In genomic region chr13:112277544-112277943, GRCm38 (mm10) we compare ENCODE assay signal across 18 mouse cellular contexts. TPM values are rescaled to one million over a fixed set of nuclear protein-coding genes. Genes with fewer than 3 reads are reported as not detected.
"Had no signal": no experiment of that assay in that cellular context is flagged by ENCODE, and none has a peak within 500 bp of the region (broad histone marks: within the 10 kb centered on the region; RNA-seq: fewer than 3 reads in every experiment).

No protein-coding gene starts in this region.

- DNase-seq: kidney, adult 11 months; kidney, adult 8-10 months; kidney, postnatal 10 days; kidney, postnatal 36 days; layer of hippocampus, postnatal 36 days; lung, adult 18-20 months; lung, postnatal 14 days; lung, postnatal 4 days; right cerebral cortex, postnatal 25 days; spleen, adult 18-20 months; thymus, postnatal 36 days had no signal

- H3K9ac ChIP-seq: kidney, embryonic 15.5 days; liver, embryonic 14.5 days; lung, embryonic 15.5 days; midbrain, embryonic 13.5 days; stomach, embryonic 15.5 days had no signal

- H3K4me1 ChIP-seq: midbrain, embryonic 13.5 days; stomach, embryonic 15.5 days had no signal

- H3K9me3 ChIP-seq: kidney, embryonic 15.5 days; lung, embryonic 15.5 days; midbrain, embryonic 10.5 days; midbrain, embryonic 13.5 days; stomach, embryonic 15.5 days had no signal

- H3K27ac ChIP-seq: kidney, embryonic 15.5 days; left cerebral cortex, adult 2 months; liver, embryonic 14.5 days; lung, embryonic 15.5 days; midbrain, embryonic 10.5 days; midbrain, embryonic 13.5 days; stomach, embryonic 15.5 days had no signal

- ATAC-seq: midbrain, embryonic 13.5 days had no signal

- H3K4me2 ChIP-seq: kidney, embryonic 15.5 days; lung, embryonic 15.5 days; midbrain, embryonic 13.5 days; stomach, embryonic 15.5 days had no signal

- H3K27me3 ChIP-seq: kidney, embryonic 15.5 days; lung, embryonic 15.5 days; midbrain, embryonic 13.5 days; stomach, embryonic 15.5 days had no signal

- H3K36me3 ChIP-seq: kidney, embryonic 15.5 days; lung, embryonic 15.5 days; midbrain, embryonic 10.5 days; midbrain, embryonic 13.5 days; stomach, embryonic 15.5 days had no signal

- H3K4me3 ChIP-seq: kidney, embryonic 15.5 days; left cerebral cortex, adult 2 months; lung, embryonic 15.5 days; midbrain, embryonic 10.5 days; midbrain, embryonic 13.5 days; stomach, embryonic 15.5 days had no signal

RNA-seq across cellular contexts. Expression of gene Ankrd55, which starts 10.7 kb away (rescaled TPM):
- polyA plus RNA-seq: lung, embryonic 15.5 days had no signal
